Mouse (Mus musculus) liver, adult 10 weeks (tissue): Measurements from ENCODE around the gene Nsa2. TPM values are rescaled to one million over a fixed set of nuclear protein-coding genes. Genes with fewer than 3 reads are reported as not detected.

Experiments used
- polyA plus RNA-seq: library from polyadenylated mRNA; stranded (reverse); fragments of 350-450 nt; fragmentation: Illumina TruSeq; extraction: RNeasy Lipid Tissue Mini Kit (QIAGEN cat#74804); gene quantifications from one replicate; pipeline ENCODE4 v1.2.3, GENCODE M21; 2014; ENCODE audit warnings: low read depth, low replicate concordance

The Nsa2 gene
- 91.3 TPM for polyA plus RNA-seq

DNA sequence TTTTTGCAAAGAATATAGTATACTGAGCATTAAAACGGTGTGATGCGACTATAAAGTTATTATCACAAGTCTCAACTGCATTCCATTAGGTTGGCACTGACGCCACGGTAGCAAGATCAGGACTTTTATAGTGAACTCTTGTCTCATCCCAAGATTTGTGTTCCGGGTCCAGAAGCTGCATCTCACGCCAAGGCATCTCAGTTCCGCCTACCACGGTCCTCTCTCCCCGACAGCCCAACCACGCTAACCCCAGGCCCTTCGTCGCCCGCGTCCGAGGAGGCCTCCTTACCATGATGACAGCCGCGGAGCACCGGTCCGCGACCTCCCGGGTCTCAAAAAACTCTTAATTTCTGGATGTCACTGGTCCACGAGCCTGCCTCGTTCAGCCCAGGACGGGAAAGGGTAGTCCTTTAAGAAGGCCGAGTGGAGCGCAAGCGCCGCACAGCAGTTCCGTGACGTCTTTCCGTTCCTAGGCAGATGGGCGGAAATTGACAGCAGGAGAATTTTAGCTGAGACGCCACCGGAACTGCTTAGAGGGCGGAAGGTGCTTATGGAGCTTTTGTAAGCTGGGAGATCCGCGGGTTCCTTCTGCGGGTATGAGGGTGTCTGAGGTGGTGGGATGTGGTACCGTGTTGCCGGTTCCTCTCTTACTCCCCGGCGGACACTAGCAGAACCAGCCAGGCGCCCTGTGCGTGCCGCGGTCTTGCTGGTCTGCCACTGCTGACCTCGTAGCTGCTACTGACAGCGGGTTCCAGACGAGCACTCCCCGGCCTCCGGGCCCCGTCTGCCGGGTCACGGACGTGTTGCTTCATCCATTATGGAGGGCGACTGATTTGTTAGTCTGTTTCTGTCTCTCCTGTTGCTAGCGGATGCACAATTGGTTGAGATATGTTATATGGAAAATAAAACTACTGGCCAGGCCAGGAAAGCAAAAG, at the start of gene Nsa2, which contains the start of gene Gfm2:
Gene Nsa2 (minus strand): TSS at position 472 of the 935 bp plus-strand sequence.
Gene Gfm2 (plus strand): TSS at position 472 of the 935 bp plus-strand sequence.

DNA sequence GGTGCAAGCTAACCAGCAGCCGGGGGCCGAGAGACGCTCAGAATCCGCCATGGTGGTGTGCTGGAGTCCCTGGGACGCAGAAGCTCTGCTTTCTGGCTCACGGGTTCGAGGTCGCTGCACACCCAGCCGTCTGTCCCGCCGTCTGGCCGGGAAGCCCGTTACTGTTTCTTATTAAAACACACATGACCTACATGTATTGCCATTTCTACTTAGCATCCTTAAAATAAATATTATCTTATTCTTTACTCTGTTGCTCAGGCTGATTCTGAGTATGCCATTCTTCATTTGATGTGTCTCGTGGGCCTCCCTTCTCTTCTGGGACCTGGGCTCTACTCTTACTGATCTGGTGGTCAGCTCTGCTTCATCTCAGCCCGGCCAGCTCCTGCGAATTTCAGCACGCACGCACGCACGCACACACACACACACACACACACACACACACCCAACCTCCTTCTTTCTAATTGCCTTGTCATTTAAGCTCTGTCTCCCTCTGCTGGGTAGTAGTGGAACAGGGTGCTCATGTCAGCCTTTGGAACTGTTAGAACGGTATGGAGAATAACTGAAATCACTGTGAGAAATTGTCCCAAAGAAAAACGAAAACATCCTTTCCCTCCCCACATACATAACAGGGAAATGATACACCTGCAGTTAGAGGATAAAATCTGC, 38.4 kb downstream of the Nsa2 start, which contains the start of gene Gm6169:
Gene Gm6169 (minus strand): TSS at position 51 of the 666 bp plus-strand sequence.

Other genes starting within 250 kb of the Nsa2 start
- 2.4 TPM for gene Gcnt4, start 213.2 kb downstream of the Nsa2 start, polyA plus RNA-seq
- gene 1700029F12Rik, start 103.6 kb downstream of the Nsa2 start, polyA plus RNA-seq: not detected
- gene Fam169a, start 70.7 kb downstream of the Nsa2 start, polyA plus RNA-seq: not detected
- gene Gm6169, start 38.7 kb downstream of the Nsa2 start, polyA plus RNA-seq: not detected
- gene Gfm2, start within 50 bp of the Nsa2 start, polyA plus RNA-seq: 47.9 TPM
- gene Hexb, start 60.4 kb upstream of the Nsa2 start, polyA plus RNA-seq: 64.2 TPM
- gene Enc1, start 103.2 kb upstream of the Nsa2 start, polyA plus RNA-seq: 3.1 TPM